Mouse (Mus musculus) kidney, postnatal 14 days (tissue): Measurements from ENCODE around the gene Krt31.

Experiments used
- DNase-seq: peaks from one replicate; pipeline ENCODE4 v3.0.0; 2022; ENCODE audit warnings: mixed read lengths

Krt31 gene

DNA sequence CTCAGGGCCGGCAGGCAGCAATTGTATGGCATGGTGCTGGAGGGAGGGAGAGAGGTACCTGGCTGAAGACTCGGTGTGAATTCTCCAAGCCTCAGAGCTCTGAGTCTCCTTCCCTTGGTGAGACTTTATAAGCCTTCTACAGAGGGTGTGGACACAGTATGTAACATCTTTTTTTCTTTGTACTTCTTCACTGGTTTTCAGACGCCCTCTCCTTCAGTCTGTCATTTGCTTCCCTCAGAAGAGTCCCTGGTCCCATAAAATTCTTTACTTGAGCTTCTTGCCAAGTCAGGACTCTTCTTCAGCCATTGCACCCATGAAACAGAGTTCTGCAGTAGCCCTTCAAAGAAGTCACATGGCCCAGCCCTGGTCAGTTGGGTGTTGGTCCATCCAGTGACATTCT lies at the start of gene Krt31:
TSS of gene Krt31 (minus strand) at position 101 of the 400 bp plus-strand sequence.
- DNase-seq, result no peak

DNA sequence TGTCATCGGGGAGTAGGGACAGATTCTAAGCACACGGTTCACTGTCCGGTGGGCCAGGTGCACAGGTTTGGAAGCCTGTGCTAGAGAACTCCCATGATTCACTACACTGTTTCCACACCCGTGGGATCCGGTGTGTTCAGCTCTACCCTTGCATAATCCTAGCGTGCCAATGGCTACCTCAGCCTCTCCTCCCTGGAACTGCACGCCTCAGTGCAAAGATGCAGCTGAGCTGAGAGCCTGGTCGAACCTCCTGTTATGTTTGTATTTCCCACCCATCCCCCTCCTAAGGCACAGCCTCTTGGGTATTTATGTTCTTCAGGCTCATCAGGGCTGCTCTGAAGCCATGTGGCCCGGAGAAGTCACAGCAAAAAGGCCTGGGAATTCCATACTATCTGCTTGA lies 47.5 kb upstream of the Krt31 start:
- no peak for DNase-seq

DNA sequence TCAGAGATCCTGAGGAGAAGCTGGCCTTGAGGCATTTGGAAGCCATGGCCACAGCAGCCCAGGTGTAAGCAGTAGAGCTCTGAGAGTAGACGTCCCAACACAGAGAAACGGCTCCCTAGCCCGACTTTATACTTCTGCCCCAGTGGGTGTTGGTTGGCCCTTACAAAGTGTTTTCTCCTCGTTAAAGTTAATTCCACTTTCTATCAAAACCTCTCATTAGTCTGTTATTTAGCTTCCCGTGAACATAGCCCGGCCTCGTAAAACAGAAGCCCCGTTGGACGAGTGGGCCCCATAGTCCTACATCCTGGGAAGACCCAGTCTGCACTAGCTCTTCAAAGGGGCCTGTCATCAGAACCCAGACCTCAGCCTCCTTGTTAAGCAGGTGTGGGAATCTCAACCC lies 45.8 kb upstream of the Krt31 start, which contains the start of gene Krt35:
TSS of gene Krt35 (minus strand) at position 101 of the 400 bp plus-strand sequence.
- no peak for DNase-seq

DNA sequence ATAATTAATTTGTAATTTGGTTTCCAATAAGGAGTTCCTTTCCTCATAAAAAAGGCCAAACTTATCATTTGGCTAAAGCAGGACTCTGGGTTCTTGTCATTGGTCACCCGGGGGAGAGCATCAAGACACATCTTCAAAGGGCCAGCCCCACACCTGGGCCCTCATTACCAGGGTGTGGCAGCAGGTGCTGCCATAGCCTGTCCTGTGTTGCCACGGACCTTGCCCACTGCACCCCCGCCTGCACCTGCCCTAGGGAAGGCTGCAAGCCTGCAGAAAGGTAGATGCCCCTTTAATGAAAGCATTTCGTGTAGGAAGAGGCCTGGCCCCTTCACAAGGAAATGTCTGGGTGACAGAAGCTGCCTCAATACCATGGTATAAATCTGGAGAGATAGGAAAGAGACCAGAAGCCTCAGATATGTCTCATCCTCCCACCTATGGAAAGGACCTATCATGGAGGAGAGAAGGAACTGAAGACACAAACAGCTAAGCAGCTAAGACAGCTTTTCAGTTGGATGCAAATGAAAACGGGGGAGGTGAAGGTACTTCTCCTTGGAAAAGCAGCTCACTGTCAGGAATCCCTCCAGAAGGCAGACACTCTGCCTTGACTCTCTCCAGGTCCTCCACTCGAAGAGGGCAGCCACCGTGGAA lies 38.2 kb upstream of the Krt31 start:
- DNase-seq, result no peak

DNA sequence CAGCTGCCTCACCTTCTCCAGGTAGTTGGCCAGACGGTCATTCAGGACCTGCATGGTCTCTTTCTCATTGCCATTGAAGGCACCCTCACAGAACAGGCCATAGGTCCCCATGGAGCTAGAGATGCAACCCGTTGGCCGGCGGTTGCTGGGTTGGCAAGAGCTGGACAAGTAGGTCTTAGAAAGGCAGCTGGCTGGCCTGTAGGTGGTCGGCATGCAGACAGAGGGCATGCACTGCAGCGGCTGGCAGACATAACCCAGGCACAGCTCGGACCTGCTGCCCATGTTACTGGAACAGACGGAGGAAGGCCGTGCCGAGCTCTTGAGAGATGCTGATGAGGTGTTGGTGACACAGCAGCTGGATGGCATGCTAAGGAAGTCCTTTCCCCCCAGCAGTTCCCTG lies 37.5 kb upstream of the Krt31 start, which contains the start of gene Krt32:
TSS of gene Krt32 (minus strand) at position 366 of the 400 bp plus-strand sequence.
- DNase-seq, result no peak

DNA sequence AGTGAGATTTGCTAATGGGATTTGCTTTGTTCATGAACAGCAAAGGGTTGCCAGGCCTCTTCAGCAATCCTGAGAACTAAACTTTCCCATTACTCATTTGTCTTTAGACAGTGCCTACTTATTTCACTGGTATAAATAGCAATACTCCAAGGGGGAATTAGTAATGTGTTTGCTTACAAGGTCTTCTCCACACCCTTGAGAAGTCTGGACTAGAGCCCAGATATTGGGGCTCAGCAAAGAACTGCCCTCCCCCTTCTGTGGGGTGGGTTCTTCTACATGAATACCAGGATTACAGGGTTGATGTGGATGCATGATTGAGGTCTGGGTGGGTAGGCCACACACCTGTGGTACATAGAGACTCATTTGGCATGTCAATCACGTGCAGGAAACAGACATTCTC lies 23.5 kb upstream of the Krt31 start:
- no peak for DNase-seq

DNA sequence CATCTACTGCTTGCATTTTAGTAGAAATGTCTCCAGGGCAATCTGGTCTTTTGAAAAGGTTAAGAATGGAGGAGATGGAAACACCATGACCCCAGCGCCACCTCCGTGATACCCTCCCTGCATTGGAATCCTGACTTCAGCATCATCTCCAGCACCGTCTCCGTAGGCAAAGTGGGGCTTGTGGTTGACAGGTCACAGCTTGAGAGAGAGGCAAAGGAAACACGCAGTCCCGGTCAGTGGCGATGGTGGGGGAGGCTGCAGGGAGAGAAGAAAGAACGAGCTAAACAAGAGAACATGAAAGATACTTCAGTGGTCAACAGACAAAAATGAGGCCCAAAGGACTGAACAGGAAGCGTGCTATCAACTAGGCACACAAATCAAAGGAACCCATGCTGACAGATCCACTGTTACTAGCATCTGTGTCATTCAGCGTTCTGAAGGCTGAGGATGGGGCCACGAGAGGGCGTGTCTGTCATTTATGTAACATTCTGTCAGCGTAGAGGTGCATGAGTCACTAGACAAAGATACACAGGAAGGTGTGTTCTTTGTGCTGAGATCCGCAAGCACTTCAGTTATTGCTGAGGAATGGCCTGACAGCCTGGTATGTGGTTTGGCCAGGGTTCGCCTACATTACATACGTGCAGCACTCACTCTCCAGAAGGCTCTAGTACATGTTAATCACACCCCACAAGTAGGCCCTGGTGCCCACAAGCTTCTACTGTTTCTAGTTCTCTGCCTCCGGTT lies 17.1 kb upstream of the Krt31 start:
- DNase-seq, result no peak

DNA sequence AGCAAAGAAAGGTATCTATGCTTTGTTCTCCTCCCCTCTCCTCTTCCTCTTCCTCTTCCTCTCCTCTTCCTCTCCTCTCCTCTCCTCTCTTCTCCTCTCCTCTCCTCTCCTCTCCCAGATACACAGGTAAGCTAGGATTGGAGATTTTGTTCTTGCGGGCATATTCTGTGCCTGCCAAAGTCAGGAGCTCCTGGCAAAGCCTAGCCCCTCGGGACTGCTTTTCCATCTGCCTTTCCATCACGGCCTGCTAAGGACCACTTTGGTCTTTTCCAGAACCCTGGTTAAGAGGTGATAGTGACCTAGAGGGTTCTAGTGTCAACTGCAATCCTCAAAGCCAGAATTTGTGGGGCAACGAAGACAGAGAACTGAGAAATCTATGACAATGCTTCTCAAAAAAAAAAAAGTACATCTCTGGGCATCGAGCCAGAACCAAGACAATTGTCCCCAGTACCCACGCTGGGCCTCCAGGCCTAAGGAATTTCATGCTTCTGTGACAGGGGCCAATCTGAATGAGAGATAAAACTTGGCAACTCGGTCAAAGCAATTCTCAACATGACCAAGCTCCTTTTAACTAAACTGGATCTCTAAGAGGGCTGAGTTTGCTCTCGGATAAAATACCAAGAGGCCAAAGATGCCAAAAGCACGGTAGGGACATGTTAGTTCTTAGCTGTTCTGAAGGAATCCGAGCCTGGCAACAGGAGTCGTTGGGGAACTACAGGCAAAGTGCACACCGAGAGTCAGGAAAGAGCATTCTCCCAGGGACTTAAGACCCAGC lies 16.1 kb upstream of the Krt31 start:
- no peak for DNase-seq

DNA sequence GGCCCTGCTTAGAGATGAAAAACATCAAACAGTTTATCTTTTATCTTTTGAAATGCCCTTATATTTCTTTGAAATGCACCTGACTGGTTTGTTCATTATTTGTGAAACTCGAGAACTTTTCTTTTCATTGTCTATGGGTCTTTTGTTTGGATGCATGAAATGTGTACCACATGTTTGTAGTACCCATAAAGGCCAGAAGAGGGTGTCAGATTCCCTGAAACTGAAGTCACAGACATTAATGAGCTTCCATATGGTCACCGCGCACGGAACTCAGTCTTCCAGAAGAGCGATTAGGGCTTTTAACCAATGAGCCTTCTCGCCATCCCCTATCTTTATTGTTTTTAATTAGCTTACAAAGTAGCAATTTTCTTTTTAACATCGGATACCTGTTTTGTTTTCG lies 8.5 kb upstream of the Krt31 start:
- DNase-seq, result no peak

DNA sequence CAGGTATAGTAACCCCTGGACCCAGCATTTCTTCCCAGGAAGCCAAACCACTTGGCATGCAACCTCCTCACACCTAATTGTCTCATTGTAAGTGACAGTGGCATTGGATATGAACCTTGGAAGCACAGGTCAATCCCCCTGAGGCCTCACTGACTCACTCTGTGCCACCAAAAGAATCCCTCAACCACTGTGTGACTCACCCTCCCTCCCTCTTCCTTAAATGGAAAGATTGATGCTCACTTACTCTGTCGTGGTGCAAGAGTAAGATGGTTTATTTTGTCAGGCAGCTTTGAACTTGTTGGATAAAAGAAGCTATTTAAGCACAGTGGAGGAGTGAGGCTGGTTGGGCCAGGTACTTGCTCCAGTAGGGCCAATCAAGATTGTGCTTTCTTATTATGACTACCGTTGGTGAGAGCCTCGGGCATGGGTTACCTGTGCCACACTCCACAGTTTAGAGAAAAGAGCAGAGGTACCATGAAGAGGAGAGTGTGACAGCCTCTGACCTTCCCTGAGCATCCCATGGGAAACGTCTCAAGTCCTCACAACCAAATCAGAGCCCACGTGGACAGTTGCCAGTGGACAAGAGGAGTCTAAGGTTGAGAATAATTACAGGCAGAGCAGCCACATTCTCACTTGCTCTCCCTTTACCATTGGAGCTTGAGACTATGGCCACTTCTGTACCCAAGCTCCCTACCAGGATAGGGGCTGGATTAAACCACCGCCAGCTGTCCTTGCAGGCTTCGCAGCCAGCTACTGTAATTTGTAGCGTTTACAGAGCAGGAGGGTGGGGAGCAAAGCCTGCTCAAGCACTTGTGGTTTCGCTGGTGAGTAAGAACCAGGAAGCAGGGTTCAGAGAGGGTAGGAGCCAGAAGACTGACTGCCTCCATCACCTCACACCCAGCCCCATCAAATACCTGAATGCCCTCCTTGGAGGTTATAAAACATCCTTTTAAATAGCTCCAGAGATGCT lies 5.6 kb upstream of the Krt31 start:
- no peak for DNase-seq

DNA sequence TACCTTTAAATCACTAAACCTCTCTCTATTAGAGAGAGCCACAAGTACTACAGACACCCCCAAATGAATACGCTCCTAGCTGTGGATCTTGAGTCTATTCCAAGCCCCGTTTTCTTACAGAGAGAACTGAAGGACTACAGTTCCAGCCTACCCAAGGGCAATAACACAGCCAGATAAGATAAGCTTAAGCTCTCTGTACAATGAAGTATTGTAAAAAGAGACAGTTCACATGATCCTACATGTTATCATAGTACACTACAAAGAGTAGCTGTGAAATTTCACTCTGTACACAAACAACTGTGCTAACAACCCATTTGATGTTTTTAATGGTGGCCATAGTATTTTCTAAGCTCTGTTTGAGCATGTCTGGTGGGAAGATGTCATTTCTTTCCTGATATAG lies 3.2 kb downstream of the Krt31 start:
- DNase-seq, result no peak

DNA sequence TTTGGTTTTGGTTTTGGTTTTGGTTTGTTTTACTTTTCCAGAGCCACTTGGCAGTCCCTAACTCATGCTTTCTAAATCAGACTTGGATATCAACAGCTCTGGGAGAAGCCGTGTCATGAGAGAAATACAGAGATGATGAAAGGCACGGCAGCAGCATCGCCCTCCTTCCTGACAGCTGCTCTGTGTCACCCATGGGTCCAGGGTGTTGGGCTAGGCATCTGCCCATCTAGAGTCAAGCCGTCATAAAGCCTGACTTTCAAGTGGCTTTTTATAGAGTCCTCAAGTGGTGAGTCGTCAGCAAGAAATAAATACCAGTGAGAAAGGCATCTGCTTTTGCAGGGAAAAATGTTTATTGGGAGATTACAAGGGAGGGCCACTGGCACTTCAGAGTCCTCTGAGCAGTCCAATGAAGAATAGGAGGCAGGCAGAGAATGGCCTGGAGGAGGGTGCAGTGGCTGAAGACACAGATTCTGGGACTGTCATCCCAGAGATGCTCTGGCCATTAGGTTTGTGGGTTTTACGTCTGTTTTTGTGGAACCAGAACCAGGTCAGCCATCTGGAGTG lies 4.0 kb downstream of the Krt31 start:
- no peak for DNase-seq

DNA sequence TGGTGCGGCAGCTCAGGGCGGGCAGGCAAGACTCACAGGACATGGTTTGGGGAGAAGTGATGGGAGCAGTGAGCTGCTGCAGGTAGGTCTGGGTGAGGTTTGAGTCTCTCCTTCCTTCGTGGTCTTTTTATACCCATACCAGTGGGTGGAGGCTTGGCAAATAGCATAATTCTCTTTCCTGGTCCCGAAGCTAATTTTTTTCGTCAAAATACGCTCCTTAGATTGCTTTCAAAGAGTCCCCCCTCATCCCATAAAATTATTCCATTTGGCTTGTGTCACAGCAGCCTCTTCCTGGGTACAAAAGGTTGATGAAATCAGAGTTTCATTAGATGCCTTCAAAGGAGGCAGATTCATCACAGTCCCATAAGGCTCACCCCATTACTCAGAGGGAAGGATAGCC lies 8.9 kb downstream of the Krt31 start, which contains the start of gene Krt34:
TSS of gene Krt34 (minus strand) at position 101 of the 400 bp plus-strand sequence.
- no peak for DNase-seq

DNA sequence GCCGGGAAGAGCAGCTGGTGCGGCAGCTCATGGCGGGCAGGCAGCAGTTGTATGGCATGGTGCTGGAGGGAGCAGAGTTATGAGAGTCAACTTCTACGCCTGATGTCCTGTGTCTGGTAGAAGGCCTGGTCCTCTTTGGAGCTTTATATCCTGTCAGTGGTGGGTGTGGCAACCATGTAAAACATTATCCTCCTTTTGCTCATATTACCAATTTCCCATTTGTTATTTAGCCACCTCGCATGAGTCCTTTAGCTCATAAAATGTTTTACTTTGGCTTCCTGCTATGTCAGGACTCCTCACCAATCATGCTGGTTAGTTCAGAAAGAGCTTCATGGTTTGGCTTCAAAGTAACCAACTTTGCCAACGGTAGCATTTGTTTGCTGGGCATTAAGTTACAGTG lies 20.6 kb downstream of the Krt31 start, which contains the start of gene Krt33b:
TSS of gene Krt33b (minus strand) at position 101 of the 400 bp plus-strand sequence.
- DNase-seq, result no peak

DNA sequence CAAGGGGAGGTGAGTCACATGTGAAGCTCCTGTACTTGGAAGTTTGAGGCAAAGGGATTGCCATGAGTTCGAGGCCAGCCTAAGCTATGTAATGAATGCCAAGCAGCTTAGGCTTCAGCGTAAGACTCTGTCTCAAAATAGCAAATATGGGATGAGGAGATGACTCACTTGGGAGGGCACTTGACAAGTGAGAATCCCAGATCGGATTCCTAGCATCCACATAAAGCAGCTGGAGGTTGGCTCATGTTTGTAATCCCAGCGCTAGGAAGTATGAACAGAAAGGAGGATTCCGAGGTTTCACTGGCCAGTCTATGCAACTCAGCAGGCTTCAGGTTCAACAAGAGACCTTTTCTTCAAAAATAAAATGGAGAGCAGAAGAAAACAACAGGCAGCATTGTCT lies 28.9 kb downstream of the Krt31 start:
- no peak for DNase-seq

DNA sequence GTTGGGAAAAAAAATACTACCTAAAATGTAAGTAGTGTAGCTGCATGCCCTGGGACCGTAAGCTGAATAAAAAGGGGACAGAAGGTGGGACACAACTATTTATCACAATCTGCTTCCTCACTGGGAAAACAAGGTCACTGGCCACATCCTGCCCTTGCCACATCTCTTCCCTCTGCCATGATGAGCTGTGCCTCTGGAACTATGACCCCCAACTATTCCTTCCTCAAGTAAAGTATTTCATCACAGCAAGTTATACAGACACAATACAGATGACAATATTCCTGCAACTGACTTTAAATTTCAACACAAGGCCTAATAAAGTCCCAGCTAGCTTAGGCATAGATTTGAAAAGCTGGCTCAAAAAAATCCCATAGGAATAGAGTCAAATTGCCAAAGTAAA lies 30.9 kb downstream of the Krt31 start:
- no peak for DNase-seq

DNA sequence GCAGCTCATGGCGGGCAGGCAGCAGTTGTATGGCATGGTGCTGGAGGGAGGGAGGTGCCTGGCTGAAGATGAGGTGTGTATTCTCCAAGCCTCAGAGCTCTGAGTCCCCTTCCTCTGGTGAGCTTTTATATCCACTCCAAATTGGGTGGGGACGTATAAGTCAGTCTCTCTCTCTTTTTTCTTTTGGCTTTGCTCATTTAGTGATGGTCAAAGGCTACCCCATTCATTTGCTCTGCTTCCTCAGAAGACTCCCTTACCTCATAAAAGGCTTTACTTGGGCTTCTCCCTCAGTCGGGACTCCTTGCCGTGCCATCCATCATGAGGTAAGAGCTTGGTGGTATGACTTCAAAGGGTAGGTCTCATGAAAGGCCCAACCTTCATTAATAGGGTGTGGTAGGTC lies 34.2 kb downstream of the Krt31 start, which contains the start of gene Krt33a:
TSS of gene Krt33a (minus strand) at position 101 of the 400 bp plus-strand sequence.
- no peak for DNase-seq

DNA sequence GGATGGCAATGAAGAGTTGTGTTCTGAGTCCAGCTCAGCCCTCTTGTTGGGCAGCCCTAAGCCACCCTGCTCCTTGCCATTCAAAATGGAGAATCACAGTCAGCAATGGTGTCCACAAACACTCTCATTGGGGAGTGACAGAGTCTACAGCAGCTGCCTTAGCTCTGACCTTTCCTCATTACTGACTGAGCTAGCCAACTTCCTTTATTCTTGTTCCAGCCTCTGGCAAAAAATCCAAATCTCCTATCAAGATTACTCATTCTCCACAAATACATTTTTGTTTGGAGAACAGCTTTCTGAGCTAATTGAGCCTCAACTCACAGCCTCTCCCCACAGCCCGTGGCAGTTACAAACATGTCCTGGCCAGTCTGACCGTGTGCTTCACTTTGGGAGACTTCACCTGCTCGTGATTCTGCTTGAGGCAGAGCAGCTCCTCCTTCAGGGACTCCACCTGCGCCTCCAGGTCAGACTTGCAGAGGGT lies 36.6 kb downstream of the Krt31 start:
- peak; percentile 1 for DNase-seq

DNA sequence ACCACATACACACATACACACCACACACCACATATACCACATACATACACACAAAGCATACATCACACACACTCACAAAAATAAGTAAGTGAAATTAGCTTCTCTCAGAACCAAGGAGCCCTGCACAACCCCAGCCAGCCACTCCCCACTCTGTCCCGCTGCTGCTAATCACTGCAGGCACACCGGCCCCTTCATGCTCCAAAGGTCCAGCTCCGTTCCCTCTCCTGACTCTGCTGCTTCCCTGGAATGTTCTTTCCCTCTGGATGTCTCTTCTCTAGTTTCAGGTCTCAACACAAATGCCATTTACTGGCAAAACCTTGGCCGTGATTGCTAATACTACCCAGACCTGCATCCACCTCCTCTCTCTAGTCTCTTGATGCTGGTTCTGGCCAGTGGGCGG lies 39.7 kb downstream of the Krt31 start:
- no peak for DNase-seq

DNA sequence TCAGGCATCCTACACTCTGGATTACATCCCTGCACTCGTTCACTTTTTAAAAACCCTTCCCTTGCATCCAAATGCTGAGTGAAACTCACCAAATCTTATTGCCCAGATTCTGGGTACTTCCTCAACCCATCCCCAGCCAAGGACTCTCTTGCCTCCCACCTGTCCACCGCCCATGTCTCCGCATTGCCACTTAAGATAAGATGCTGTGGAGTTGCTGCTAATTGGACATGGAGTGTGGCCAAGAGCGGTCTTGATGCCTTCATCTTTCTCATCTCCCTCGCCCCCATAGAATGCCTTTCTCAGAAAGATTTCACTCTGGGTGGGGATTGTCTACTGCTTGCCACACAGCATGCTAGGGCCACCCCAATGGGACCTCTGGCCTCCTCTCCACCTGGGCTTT lies 42.0 kb downstream of the Krt31 start:
- DNase-seq, result no peak

DNA sequence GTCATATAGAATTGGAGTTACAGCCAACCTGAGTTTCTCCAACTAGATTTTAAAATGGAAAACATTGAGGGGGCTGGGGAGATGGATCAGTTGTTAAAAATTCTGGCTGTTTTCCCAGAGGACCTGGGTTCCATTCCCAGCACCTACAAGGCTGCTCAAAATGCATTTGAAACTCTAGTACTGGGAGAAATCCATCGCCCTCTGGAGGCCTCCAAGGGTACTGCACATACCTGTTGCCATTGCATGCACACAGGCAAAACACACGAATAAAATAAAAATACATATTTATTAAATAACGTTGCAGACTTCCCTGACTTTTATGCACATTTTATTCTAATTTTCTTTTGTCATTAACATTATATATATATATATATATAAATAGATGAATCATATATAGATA lies 43.7 kb downstream of the Krt31 start:
- no peak for DNase-seq

DNA sequence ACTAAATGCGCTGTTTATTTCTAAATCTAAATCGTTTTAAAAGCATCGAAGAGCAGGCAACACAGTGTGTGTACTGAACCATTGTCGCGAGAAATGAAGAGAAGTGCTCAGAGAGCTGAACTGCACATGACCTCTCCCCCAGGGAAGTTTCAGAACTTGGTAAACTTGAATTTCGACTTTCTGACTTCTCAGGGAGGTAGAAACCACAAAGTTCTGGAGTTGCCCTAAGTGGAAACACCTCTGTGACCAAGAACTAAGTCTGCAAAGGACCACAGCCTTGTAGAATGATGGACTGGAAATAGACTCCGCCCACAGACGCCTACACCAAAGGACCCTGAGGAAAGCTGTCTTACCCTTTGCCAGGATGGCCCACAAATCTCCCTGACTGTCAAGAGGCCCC lies 44.4 kb downstream of the Krt31 start:
- DNase-seq, result no peak
